Mouse (Mus musculus): ENCODE measurements around the gene Glis1. TPM values are rescaled to one million over a fixed set of nuclear protein-coding genes. Genes with fewer than 3 reads are reported as not detected.

Gene Glis1
- total and polyA plus RNA-seq, 3 experiments = 0.16 to 0.38 (median 0.20) TPM

DNA sequence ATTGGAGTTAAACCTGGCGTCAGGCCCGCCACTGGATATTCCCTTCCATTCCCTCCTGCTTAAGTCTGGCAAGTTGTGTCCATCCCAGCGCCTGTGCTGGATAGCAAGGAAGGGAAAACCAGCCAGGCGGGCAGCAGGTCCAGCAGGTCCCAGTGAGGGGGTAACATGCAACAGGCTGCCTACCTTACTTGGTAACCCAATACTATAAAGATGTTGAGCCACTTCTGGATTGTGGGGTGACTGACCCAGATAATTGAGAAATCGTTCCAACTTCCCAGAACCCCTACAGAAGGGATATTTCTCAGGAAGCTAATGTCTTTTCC is 239.9 kb downstream of the Glis1 start:
- Histone ChIP-seq H3K27me3 (ENCODE audit: insufficient read depth, low read length) (peaks cover 53% of the 10 kb centered on the region), H3K4me3 (ENCODE audit: low read depth, low read length) (no peak overlapping the region), H3K4me1 (ENCODE audit: insufficient read depth, low read depth, low read length) (no peaks in the 10 kb centered on the region), H3K36me3 (replicated peaks) (no peaks in the 10 kb centered on the region), H3K9me3 (replicated peaks) (no peaks in the 10 kb centered on the region)
- DNase-seq (ENCODE audit: low spot score) (no peak), ATAC-seq (ENCODE audit: extremely low read depth, insufficient number of reproducible peaks, low FRiP score, poor library complexity, severe bottlenecking) (no peak)
- TF ChIP-seq CTCF (IDR thresholded peaks at IDR 0.05; ENCODE audit: low read depth, low read length) = no peak
- no peak for TF ChIP-seq TAL1 (conservative IDR thresholded peaks at IDR 0.05; ENCODE audit: low read depth, low read length)
- no peak for TF ChIP-seq GATA2 (IDR thresholded peaks at IDR 0.05; ENCODE audit: borderline replicate concordance, low read depth, low read length)
- TF ChIP-seq POLR2AphosphoS5 (IDR thresholded peaks at IDR 0.05; ENCODE audit: insufficient replicate concordance, low read depth, low read length) = no peak
- TF ChIP-seq GATA1 (IDR thresholded peaks at IDR 0.05; ENCODE audit: borderline replicate concordance, low read length) = no peak

DNA sequence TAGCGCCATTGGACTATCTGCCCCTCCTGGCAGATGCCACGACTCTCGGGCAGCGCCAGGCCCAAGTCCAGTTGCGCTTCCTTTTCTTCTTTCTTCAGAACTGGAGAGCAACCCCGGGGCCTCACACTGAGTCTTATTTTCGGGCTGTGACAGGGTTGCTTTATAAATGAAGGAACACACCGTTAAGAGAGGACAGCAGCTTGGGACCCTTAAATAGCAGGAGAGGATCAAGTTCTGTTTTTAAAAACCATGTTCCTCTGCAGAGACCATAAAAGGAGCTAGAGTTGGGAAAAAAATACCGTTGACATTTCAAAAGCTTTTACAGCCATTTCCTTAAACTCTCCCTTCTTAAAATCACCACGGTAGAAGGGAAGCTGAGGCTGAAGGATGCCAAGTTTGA is 241.3 kb downstream of the Glis1 start:
- H3K4me3 ChIP-seq (ENCODE audit: low read depth, low read length) = no peak overlapping the region
- H3K27me3 ChIP-seq (ENCODE audit: insufficient read depth, low read length) = peaks cover 53% of the 10 kb centered on the region
- H3K4me1 ChIP-seq (ENCODE audit: insufficient read depth, low read depth, low read length) = no peaks in the 10 kb centered on the region
- no peaks in the 10 kb centered on the region for H3K36me3 ChIP-seq (replicated peaks)
- no peaks in the 10 kb centered on the region for H3K9me3 ChIP-seq (replicated peaks)
- no peak for ATAC-seq (ENCODE audit: extremely low read depth, insufficient number of reproducible peaks, low FRiP score, poor library complexity, severe bottlenecking)
- TF ChIP-seq TAL1 (conservative IDR thresholded peaks at IDR 0.05; ENCODE audit: low read depth, low read length) = no peak
- no peak for TF ChIP-seq GATA2 (IDR thresholded peaks at IDR 0.05; ENCODE audit: borderline replicate concordance, low read depth, low read length)
- TF ChIP-seq CTCF (IDR thresholded peaks at IDR 0.05; ENCODE audit: low read depth, low read length) = no peak
- no peak for TF ChIP-seq GATA1 (IDR thresholded peaks at IDR 0.05; ENCODE audit: borderline replicate concordance, low read length)
- no peak for TF ChIP-seq POLR2AphosphoS5 (IDR thresholded peaks at IDR 0.05; ENCODE audit: insufficient replicate concordance, low read depth, low read length)
- DNase-seq (ENCODE audit: low spot score) = no peak

DNA sequence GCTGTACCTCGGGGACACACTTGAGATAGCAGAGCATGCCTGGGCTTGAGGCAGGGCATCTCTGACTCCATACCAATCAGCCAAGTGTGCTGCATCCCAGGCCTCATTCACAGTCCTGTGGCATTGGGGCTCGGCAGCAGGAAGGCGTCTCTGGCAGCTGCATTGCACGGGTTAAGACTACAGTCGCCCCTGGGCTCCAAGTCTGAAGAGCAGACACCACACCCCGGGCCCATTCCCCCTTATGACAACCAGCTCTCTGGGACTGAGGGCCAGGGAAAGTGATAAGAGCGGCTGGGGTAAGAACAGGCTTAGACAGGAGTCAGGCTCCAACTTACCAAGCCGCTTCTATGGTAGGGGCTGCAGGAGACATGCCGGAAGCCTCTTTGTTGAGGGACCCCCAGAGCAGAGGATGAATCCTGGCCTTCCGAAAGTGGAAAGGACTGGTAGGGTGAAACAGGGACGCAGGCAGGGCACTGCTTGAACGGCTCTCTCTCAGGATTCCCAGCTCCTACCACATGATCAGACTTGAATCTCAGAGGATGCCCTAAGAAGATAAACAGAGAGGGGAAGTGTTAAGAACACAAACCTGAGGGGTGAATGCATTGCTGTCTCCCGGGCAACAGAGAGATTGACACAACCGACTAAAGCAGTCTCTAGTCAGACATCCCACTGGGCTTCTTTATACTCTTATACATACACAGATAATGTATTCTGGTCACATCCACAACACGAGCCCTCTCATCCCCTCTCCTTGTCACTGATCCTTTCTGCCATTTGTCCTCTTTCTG is 246.1 kb downstream of the Glis1 start:
- DNase-seq (ENCODE audit: low spot score) (no peak), ATAC-seq (ENCODE audit: extremely low read depth, insufficient number of reproducible peaks, low FRiP score, poor library complexity, severe bottlenecking) (no peak)
- Histone ChIP-seq H3K36me3 (replicated peaks) (no peaks in the 10 kb centered on the region), H3K9me3 (replicated peaks) (no peaks in the 10 kb centered on the region), H3K4me3 (ENCODE audit: low read depth, low read length) (no peak overlapping the region), H3K4me1 (ENCODE audit: insufficient read depth, low read depth, low read length) (no peaks in the 10 kb centered on the region), H3K27me3 (ENCODE audit: insufficient read depth, low read length) (peaks cover 28% of the 10 kb centered on the region)
- TF ChIP-seq GATA1 (IDR thresholded peaks at IDR 0.05; ENCODE audit: borderline replicate concordance, low read length) = no peak
- TF ChIP-seq TAL1 (conservative IDR thresholded peaks at IDR 0.05; ENCODE audit: low read depth, low read length) = no peak
- TF ChIP-seq POLR2AphosphoS5 (IDR thresholded peaks at IDR 0.05; ENCODE audit: insufficient replicate concordance, low read depth, low read length) = no peak
- TF ChIP-seq GATA2 (IDR thresholded peaks at IDR 0.05; ENCODE audit: borderline replicate concordance, low read depth, low read length) = no peak
- no peak for TF ChIP-seq CTCF (IDR thresholded peaks at IDR 0.05; ENCODE audit: low read depth, low read length)

DNA sequence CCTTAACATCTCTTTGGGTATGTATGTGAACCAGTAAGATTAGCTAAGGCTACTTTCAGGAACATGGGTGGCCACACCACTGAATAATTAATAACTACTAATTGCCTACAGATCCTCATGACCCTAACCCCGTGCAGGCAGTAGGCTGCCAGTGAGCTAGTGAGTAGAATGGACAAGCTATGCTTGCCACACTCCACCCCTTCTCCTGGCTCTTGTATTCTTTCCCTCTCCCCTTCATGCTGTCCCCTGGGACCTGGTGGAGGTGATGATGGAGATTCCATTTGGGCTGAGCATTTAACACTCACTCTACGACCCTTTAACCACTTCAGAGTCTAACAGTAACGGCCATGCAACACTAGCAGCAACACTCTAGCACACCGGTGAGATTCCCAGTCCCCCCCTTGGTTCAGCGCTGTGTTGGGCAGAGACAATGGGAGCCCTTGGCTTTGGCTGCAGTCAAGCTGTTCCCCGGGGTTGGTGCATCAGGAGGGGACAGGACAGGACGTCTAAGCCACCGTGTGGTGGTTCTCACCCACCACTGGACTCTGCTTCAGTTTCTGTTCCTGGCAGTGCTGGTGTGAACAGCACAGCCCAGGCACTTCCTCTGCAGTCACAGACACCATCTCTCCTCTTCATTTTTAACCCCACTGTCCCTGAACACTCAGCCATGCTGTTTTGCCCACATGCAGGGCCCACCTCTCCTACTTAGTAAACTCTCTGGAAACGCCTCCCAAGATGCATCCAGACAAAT is 246.9 kb downstream of the Glis1 start:
- DNase-seq (ENCODE audit: low spot score) (no peak), ATAC-seq (ENCODE audit: extremely low read depth, insufficient number of reproducible peaks, low FRiP score, poor library complexity, severe bottlenecking) (no peak)
- no peaks in the 10 kb centered on the region for H3K9me3 ChIP-seq (replicated peaks)
- no peak overlapping the region for H3K4me3 ChIP-seq (ENCODE audit: low read depth, low read length)
- peaks cover 21% of the 10 kb centered on the region for H3K27me3 ChIP-seq (ENCODE audit: insufficient read depth, low read length)
- H3K4me1 ChIP-seq (ENCODE audit: insufficient read depth, low read depth, low read length) = no peaks in the 10 kb centered on the region
- TF ChIP-seq GATA2 (IDR thresholded peaks at IDR 0.05; ENCODE audit: borderline replicate concordance, low read depth, low read length) (no peak), CTCF (IDR thresholded peaks at IDR 0.05; ENCODE audit: low read depth, low read length) (no peak), GATA1 (IDR thresholded peaks at IDR 0.05; ENCODE audit: borderline replicate concordance, low read length) (no peak), POLR2AphosphoS5 (IDR thresholded peaks at IDR 0.05; ENCODE audit: insufficient replicate concordance, low read depth, low read length) (no peak), TAL1 (conservative IDR thresholded peaks at IDR 0.05; ENCODE audit: low read depth, low read length) (no peak)
- H3K36me3 ChIP-seq (replicated peaks) = no peaks in the 10 kb centered on the region

DNA sequence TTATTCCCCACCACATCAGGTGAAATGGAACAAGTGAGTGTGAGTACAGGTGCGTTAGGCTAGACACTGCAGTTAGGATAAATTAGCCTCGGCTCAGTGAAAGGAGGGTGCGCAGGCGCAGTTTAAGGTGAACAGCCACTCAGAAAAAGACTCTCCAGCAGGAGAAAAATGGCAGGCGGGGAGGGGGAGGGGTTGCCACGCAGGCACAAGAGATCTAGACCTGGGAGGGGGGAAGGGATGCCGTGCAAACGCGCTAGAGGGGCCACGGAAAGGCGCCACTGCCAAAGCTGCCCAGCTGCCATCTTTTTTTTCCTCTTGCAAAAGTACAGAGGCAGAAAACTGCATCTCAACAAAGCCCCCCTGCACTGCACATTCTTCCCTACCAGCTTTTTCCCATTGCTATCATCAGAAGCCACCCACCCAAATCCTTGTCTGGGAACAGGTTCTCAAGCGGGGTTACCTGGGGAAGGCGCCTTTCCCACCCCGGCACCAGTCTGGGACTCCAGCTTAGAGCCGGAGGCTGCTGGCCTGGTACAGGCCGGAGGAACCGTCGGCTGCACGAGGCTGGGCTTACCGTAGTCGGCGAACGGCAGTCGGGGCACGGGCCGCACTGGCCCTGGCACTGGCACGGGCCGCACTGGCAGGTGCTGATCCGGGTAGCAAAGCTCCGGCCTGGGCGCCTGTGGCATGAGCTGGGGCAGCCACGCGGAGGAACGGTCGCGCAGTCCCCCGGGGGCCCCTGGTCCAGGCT is 248.8 kb downstream of the Glis1 start:
- ATAC-seq (ENCODE audit: extremely low read depth, insufficient number of reproducible peaks, low FRiP score, poor library complexity, severe bottlenecking) (no peak), DNase-seq (ENCODE audit: low spot score) (no peak)

More for the DNA sequence above, 248.8 kb downstream of the Glis1 start:
- no peaks in the 10 kb centered on the region for H3K4me1 ChIP-seq (ENCODE audit: insufficient read depth, low read depth, low read length)
- peaks cover 20% of the 10 kb centered on the region for H3K27me3 ChIP-seq (ENCODE audit: insufficient read depth, low read length)
- H3K9me3 ChIP-seq (replicated peaks) = no peaks in the 10 kb centered on the region
- no peaks in the 10 kb centered on the region for H3K36me3 ChIP-seq (replicated peaks)
- TF ChIP-seq GATA1 (IDR thresholded peaks at IDR 0.05; ENCODE audit: borderline replicate concordance, low read length) (no peak), GATA2 (IDR thresholded peaks at IDR 0.05; ENCODE audit: borderline replicate concordance, low read depth, low read length) (no peak), TAL1 (conservative IDR thresholded peaks at IDR 0.05; ENCODE audit: low read depth, low read length) (no peak), CTCF (IDR thresholded peaks at IDR 0.05; ENCODE audit: low read depth, low read length) (no peak), POLR2AphosphoS5 (IDR thresholded peaks at IDR 0.05; ENCODE audit: insufficient replicate concordance, low read depth, low read length) (no peak)
- no peak overlapping the region for H3K4me3 ChIP-seq (ENCODE audit: low read depth, low read length)

Measured in G1E (cell line).